Mouse (Mus musculus) stomach, postnatal 0 days (tissue): ENCODE measurements around the gene Fcho1. TPM values are rescaled to one million over a fixed set of nuclear protein-coding genes. Genes with fewer than 3 reads are reported as not detected.

Experiments
- ATAC-seq: fragments of 200-750 bp; cut with Nextera tagmentation; 2 replicates; pipeline ENCODE4 v1.8.0; 2017; ENCODE audit not compliant: low FRiP score, low TSS enrichment
- DNase-seq: peaks from one replicate; pipeline ENCODE4 v3.0.0-alpha.2; 2016; ENCODE audit warnings: low spot score
- H3K27ac ChIP-seq: fragments of 300-500 bp; sonication (generic); replicated peaks from 2 replicates; pipeline ENCODE4 v1.5.1; 2014; ENCODE audit warnings: mild to moderate bottlenecking, control low read depth
- H3K27me3 ChIP-seq: fragments of 300-500 bp; sonication (generic); 2 replicates; pipeline ENCODE4 v1.6.1; 2014; ENCODE audit warnings: low read length; ENCODE audit not compliant: control insufficient read depth, insufficient read depth
- H3K36me3 ChIP-seq: fragments of 300-500 bp; sonication (generic); 2 replicates; pipeline ENCODE4 v1.6.1; 2014; ENCODE audit warnings: low read length, mixed read lengths; ENCODE audit not compliant: control insufficient read depth, insufficient read depth
- H3K4me1 ChIP-seq: fragments of 300-500 bp; sonication (generic); replicated peaks from 2 replicates; pipeline ENCODE4 v1.6.1; 2014; ENCODE audit warnings: antibody characterized with exemption; ENCODE audit not compliant: control insufficient read depth, insufficient read depth
- H3K4me2 ChIP-seq: fragments of 300-500 bp; sonication (generic); replicated peaks from 2 replicates; pipeline ENCODE4 v1.6.1; 2014; ENCODE audit warnings: low read depth, mild to moderate bottlenecking, control low read depth, moderate library complexity
- H3K4me3 ChIP-seq: fragments of 300-500 bp; sonication (generic); 2 replicates; pipeline ENCODE4 v1.5.1; 2014; ENCODE audit warnings: low read depth, low read length, control low read depth
- H3K9ac ChIP-seq: fragments of 300-500 bp; sonication (generic); 2 replicates; pipeline ENCODE4 v1.6.1; 2014; ENCODE audit warnings: mild to moderate bottlenecking, low read length, control low read depth, mixed read lengths
- H3K9me3 ChIP-seq: fragments of 300-500 bp; sonication (generic); 2 replicates; pipeline ENCODE4 v1.6.1; 2016; ENCODE audit warnings: low read length; ENCODE audit not compliant: control insufficient read depth
- CTCF ChIP-seq: IDR thresholded peaks from 2 replicates; pipeline ENCODE4 v1.5.1; 2016; ENCODE audit warnings: antibody characterized with exemption, low read depth, mild to moderate bottlenecking, moderate library complexity
- EP300 ChIP-seq: optimal IDR thresholded peaks from 2 replicates; pipeline ENCODE3; 2016; ENCODE audit warnings: antibody characterized with exemption
- WGBS: fragments of 180-500 bp; shearing (Covaris S2); extraction: QIAGEN DNeasy Blood & Tissue Kit; methylation state at CpG from one replicate; pipeline ENCODE4 v1.1.7; 2014; 5-methylcytosine and 5-hydroxymethylcytosine counted together
- polyA plus RNA-seq: library from polyadenylated mRNA; unstranded; fragments of >200 nt; fragmentation: Nextera tagmentation; extraction: Ambion mirVana; gene quantifications from 2 replicates; pipeline ENCODE4 v1.2.1, GENCODE M21; 2015

Fcho1 gene
- polyA plus RNA-seq, 1 experiment from 2014 or later = 4.8 TPM

GRCm38 (mm10) chr8:71671549-71671965 is 54.0 kb downstream of the Fcho1 start, which contains the start of gene Unc13a:
Unc13a (minus strand) TSS chr8:71671757.
- DNase-seq = peak; percentile 89
- Histone ChIP-seq H3K4me1 (peaks cover 7% of the 10 kb centered on the region; the same call in 1 of the 2 replicates), H3K27ac (no peak within 1 kb of the TSS), H3K9me3 (no peaks in the 10 kb centered on the region), H3K36me3 (no peaks in the 10 kb centered on the region), H3K9ac (no peak within 1 kb of the TSS), H3K27me3 (no peaks in the 10 kb centered on the region), H3K4me2 (peak within 1 kb of the TSS; percentile 92), H3K4me3 (peak within 1 kb of the TSS; percentile 48)
- under 1% methylated on average over 39 of the region's 42 CpGs for WGBS
- peak; percentile 61 for ATAC-seq
- TF ChIP-seq CTCF (no peak), EP300 (no peak)

- H3K27ac ChIP-seq = no peak overlapping the region
- H3K27me3 ChIP-seq = no peaks in the 10 kb centered on the region
- no peak overlapping the region for H3K9ac ChIP-seq
- peak overlapping the region; percentile 92 for H3K4me2 ChIP-seq
- ATAC-seq = peak; percentile 27
- DNase-seq = no peak
- H3K4me1 ChIP-seq = peaks cover 7% of the 10 kb centered on the region; the same call in 1 of the 2 replicates
- peak overlapping the region; percentile 48 for H3K4me3 ChIP-seq
- H3K36me3 ChIP-seq = no peaks in the 10 kb centered on the region
- no peak for TF ChIP-seq CTCF
- TF ChIP-seq EP300 = no peak
- under 1% methylated on average over 49 of the region's 64 CpGs for WGBS
- no peaks in the 10 kb centered on the region for H3K9me3 ChIP-seq
Measured at GRCm38 (mm10) chr8:71670621-71671548, 54.6 kb downstream of the Fcho1 start.

GRCm38 (mm10) chr8:71670198-71670597 is 55.3 kb downstream of the Fcho1 start:
- H3K27me3 ChIP-seq = no peaks in the 10 kb centered on the region
- ATAC-seq (no peak), DNase-seq (no peak)
- H3K9ac ChIP-seq = no peak overlapping the region
- TF ChIP-seq EP300 (no peak), CTCF (no peak)
- H3K27ac ChIP-seq = no peak overlapping the region
- H3K4me2 ChIP-seq = peak overlapping the region; percentile 92
- H3K9me3 ChIP-seq = no peaks in the 10 kb centered on the region
- 13% methylated on average over 8 of the region's 12 CpGs for WGBS
- no peaks in the 10 kb centered on the region for H3K36me3 ChIP-seq
- peak overlapping the region; percentile 48; the same call in 1 of the 2 replicates for H3K4me3 ChIP-seq
- peaks cover 7% of the 10 kb centered on the region; the same call in 1 of the 2 replicates for H3K4me1 ChIP-seq

GRCm38 (mm10) chr8:71668220-71668975 is 57.1 kb downstream of the Fcho1 start:
- no peak overlapping the region for H3K9ac ChIP-seq
- H3K4me2 ChIP-seq = no peak overlapping the region; the same call in 1 of the 2 replicates
- no peaks in the 10 kb centered on the region for H3K36me3 ChIP-seq
- no peak overlapping the region for H3K27ac ChIP-seq
- ATAC-seq (peak; percentile 28; the same call in 1 of the 2 replicates), DNase-seq (no peak)
- H3K27me3 ChIP-seq = no peaks in the 10 kb centered on the region
- H3K4me3 ChIP-seq = no peak overlapping the region
- peaks cover 7% of the 10 kb centered on the region; the same call in 1 of the 2 replicates for H3K4me1 ChIP-seq
- H3K9me3 ChIP-seq = no peaks in the 10 kb centered on the region
- no peak for TF ChIP-seq CTCF
- TF ChIP-seq EP300 = no peak
- WGBS = 2% methylated on average over 20 of the region's 21 CpGs

- Histone ChIP-seq H3K27ac (no peak overlapping the region), H3K36me3 (no peaks in the 10 kb centered on the region), H3K9ac (no peak overlapping the region), H3K27me3 (no peaks in the 10 kb centered on the region), H3K4me2 (no peak overlapping the region), H3K9me3 (no peaks in the 10 kb centered on the region), H3K4me3 (no peak overlapping the region), H3K4me1 (peaks cover 7% of the 10 kb centered on the region; the same call in 1 of the 2 replicates)
- DNase-seq (no peak), ATAC-seq (no peak)
- no peak for TF ChIP-seq EP300
- no peak for TF ChIP-seq CTCF
- WGBS = 60% methylated on average over 5 of the region's 5 CpGs
Measured at GRCm38 (mm10) chr8:71667256-71667655, 58.3 kb downstream of the Fcho1 start.
